Mouse (Mus musculus) thymus, postnatal 14 days (tissue): ENCODE measurements around the gene Olfm1.

Experiments
- DNase-seq: peaks from one replicate; pipeline ENCODE4 v3.0.0; 2021

Olfm1 gene

DNA sequence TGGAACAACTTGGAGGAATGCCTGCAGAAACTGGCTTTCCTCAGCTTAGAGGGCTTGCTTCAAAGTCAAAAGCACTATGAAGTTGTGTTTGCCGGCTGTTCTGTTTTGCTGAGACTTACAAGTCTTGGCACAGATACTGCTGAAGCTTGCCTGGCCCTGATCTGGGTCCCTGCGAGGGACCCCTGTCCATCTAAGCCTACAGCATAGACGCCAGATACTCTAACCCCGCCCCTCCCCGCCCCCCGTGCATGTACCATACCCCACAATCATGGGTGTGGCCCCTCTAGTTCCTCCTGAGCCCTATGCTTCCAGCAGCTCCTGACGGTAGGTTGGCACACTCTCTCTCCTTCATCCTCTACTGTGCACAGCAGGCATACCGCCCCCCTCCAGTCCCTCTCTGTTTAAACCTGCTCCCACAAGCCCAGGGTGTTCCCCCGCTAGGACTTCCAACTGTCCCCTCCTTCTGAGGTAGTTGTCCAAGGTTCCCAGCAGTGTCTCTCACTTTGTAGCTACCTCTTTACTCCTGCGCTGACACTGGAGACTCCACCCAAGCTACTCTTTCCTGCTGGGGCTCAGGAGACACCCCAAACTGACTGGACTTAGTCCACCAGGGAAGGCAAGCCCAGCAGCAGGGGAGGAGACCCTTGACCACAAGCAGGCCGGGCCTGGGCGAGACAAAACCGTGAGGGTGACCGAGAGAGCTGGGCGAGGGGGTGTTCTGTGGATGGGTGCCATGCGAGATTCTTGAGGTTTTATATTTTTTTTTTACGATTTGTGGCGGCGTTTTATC lies 12.1 kb downstream of the Olfm1 start:
- no peak for DNase-seq

DNA sequence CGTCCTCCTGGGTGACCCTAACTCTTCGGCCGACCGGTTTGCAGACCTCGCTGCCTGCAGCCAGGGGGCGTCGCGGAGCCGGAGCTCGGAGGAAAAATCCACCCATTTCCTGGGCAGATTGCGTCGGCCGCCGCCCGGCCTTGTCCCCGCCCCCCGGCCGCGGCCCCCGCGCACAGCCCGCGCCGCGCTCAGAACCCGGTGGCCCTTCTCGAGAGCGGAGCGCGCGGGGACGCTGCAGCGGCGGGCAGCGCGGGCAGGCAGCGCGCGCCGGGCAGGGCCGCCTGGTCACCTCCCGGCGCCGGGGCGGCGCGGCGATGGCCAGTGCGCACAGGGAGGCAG lies 12.6 kb downstream of the Olfm1 start:
- peak; percentile 63 for DNase-seq

DNA sequence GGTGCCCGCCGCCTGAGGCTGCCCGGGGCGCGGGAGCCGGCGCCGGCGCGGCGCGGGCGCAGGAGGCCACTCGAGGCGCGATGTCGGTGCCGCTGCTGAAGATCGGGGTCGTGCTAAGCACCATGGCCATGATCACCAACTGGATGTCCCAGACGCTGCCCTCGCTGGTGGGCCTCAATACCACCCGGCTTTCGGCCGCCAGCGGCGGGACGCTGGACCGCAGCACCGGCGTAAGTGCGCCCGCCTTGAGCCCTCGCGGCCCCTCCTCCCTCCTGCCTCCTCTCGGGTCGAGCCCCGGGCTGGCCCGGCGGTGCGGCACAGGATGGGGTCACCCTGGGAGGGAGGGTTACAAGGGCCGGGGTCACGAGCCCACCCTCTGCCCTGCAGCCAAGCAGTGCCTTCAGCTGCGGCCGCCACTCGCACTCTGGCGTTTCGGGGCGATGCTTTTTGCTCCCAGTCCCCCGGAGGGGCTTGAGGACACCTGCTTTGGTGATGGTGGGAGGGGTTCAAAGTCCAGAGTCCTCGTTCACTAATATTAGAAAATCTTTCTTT lies 13.2 kb downstream of the Olfm1 start:
- no peak for DNase-seq

DNA sequence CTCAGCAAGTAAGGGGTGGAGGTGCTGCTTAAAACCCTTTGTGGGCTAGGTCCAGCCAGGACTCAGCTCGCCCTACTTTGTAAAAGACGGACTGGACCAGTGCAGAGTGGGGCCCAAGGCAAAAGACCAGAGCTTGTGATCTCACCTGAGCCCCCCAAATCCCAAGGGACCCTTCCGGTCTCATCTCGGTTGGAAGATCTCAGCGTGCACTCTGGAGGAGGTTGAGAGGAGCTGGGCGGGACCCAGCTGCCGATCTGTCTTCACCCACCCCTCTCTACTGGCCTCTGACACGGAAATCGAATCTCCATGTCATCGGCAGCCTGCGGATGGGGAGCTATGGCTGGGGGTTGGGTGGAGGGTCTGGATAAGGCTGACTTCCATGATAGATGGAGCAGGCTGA lies 13.7 kb downstream of the Olfm1 start:
- no peak for DNase-seq

DNA sequence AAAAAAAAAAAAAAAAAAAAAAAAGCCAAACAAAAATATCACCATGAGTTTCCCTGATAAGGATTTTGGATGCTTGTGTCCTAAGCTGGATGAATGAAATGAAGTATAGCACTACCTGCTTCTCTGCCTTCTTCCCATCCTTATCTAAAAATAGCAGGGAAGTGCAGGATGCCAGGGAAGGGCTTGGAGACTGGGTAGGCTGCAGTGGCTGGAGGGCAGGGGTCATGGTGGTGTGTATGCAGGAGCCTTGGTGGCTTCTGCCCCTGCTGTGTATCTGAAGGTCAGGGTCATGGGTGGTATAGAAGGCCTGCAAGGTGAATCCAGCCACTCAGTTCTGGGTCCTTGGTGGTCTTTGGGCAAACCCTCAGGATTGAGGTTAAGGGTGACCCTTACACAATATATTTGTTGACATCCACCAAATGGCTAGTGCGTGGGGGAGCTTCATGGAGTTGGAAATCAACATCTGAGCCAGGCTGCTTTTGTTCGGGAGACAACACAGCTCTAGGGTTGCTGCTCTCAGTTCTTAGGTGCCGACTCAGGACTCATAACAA lies 14.5 kb downstream of the Olfm1 start:
- DNase-seq, result no peak

DNA sequence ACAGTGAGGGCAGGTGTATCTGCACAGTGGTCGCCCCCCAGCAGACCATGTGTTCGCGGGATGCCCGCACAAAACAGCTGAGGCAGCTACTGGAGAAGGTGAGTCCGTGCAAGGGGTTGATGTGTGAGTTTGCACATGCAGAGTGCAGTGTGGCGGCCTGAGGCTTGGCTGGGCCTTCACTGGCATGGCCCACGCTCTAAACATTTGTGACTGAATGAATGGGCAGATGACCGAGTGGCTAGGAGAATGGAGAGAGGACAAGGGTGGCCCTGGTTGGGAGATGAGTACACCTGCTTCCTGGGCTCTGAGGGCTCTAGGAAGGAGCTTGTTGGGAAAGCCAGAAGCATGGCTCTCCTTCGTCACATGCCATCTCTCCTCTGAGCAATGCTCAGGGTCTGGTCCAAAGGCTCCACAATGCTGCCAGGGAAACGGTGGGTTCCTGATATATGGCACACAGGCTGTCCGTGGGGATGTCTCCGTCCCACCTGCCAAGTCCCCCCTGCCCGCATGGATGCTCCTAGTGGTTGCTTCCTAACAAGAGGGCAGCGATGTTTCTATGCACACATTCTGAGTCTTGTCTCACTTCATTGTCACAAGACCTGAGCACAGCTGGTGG lies 15.4 kb downstream of the Olfm1 start:
- DNase-seq, result no peak

DNA sequence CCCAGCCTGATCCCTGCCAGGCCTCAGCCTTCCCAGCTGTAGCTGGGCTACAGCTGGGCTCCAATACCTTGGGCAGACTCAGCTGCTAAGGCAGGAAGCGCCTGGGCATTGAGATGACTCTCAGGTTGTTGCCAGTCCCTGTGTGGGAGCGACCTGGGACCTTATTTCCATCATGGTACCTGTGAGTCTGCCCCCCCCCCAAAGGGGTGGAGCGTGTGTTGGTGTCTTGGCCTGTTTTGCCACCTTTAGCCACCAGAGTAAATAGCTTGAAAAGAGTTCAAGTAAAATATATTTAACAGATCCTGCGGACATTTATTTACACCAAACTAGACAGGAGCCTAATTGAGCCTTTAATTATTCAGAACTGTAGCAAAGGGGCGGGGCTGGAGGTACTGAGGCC lies 16.4 kb downstream of the Olfm1 start:
- DNase-seq, result no peak

DNA sequence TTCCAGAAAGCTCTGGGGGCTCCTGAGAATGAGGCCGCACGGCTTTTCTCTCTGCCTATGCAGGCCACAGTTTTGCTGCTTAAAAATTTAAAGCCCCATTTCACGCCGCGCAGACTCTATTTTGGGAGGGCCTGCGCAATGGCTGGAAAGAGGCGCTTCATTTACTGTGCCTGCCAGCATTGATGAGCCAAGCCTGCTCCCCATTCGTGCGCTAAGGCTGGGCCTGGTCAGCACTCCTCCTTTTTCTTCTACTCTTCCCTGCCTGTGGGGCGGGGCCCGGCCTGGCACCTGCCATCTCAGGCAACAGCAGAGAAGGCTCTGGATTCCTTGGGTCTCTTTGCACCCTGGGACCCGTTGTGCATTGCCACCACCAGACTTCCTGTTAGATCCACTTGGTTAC lies 16.9 kb downstream of the Olfm1 start:
- DNase-seq, result no peak

DNA sequence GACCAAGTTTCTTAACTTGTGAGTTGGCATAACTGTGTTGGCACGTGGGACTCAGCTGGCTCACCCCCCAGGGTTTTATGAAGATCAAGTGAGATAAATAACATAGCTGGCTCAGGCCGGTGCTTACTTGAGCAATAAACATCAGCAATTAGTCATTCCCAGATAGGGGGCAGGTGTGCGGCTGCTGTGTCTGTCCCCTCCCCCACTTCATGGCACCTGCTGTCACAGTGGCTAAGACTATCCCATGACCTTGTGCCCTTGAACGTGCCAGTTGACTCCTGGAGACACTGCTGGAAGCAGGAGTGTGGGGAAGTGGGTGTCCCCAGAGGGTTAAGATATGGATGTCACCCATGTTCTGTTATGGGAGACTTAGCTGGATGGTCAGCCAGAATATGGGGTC lies 17.5 kb downstream of the Olfm1 start:
- DNase-seq, result no peak

DNA sequence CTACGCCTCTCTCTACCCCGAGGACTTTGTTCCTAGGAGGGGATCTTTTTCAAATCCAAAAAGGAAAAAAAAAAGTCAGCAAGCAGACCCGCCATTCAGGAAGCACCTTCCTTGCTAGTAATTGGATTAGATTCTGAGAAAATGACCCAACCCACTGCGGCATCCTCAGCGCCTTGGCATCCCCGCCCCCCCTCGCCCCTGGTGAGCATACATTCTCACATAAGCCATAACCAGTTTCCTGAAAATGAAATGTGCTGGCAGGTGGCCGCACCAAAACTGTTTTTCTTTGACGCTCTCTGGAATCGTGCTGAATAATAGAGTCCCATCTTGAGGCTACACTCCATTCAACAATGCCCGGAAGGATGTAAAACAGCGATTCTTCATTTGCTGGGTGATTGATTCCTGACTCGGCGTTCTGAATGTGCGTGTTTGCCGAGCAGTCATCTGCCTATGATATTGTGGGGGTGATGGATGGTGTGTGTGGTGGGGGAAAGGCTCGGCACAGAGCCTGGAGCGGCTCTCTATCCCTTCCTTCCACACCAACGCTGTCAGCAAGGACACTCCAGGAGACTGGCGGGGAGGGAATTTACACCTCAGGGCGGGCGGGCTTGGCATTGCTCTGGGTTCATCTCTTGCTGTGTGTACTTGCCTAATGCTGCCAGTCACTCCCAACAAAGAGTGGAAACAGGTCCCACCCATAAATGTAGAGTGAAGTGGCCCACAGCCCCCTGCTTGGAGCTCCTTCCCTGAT lies 18.9 kb downstream of the Olfm1 start:
- no peak for DNase-seq

DNA sequence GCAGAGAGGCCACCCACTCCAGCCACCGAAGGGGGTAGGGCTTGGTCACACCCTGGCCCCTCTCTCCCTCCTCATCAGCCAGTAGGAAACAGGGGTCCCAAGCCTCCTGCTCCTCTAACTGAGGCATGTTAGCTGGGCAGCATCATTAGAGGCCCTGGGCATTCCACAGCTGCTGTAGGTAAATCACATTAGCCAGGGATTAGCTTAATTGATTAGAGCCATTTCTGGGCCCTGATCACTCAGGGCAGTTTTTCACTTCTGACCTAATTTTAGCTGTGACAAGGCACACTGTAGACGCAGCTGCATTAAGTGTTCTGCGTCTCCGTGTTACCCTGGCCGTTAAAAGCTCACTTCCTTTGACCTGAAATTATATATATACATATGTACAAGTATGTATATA lies 20.1 kb downstream of the Olfm1 start:
- DNase-seq, result no peak

DNA sequence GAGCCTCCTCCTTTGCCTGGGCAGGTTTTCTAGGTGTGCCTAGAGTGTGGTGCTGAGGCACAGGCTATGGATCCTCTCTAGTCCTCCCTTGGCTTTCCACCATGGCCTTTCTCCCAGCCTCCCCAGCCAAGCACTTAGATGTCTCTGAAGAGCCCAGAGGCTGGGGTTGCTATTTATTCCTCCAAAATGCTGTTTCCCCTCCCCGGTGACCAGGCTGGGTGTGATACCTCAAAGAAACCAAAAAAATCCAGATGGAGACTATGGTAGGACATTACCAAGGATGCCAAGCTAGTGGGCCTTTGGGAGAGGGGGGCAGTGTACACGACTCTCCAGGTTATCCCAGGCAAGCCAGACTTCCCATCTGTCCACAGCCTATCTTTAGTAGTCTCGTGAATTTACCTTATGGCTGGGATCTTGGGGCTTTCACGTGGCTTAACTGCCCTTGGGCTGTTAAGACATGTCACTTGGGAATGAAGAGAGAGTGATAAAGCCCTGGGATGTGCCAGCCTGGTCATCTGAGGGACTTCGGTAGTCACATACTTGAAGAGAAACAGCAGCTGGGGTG lies 23.5 kb downstream of the Olfm1 start:
- DNase-seq, result no peak

DNA sequence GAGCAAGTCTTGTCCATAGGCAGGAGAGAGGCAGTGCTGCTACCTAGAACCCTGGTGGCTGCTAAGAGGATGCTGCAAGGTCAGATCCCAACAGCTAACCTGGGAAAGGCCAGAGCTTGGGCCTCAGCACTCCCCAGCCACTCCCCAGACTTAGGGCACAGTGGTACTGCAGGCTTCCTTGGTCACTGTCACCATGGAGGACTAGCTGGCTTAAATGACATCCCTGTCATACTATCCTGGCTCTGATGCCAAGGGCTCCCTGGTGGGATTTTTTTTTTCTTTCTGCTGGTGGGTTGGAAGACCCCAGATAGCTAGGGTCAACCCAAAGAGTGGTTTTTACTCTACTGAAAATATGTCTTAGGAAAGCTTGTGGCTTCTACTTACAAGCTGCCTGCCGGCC lies 25.0 kb downstream of the Olfm1 start:
- DNase-seq, result no peak

DNA sequence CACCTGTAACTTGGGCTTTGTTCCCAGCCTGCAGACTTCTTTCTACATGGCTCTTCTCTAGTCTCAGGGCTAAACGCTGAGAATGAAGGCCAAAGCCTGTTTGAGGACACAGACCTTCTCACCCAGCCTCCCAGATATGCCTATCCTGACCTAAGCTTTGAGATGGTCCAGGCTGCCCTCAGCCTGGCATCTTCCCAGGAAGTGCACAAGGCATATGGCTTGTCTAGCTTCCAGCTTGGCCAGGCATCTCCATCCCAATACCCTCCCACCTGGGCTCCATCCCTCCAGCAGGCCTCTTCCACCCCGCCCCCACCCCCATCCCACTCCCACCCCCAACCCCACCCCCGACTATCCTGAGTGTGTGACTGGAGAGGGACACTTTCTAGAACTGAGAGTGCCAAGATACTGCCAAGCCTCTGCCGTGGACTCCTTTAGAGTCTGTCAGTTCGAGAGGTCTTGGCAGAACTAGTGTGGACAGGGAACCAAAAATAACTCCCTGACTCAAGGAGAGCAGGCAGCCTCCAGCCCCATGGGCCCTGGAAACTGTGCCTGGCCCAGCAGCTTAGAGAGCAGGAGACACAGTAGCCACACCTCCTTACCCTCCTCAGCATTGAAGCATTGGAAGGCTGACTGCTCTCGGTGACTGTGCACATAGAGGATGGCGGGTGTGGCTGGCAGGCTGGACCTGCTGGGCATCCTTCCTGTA lies 26.0 kb downstream of the Olfm1 start:
- no peak for DNase-seq

DNA sequence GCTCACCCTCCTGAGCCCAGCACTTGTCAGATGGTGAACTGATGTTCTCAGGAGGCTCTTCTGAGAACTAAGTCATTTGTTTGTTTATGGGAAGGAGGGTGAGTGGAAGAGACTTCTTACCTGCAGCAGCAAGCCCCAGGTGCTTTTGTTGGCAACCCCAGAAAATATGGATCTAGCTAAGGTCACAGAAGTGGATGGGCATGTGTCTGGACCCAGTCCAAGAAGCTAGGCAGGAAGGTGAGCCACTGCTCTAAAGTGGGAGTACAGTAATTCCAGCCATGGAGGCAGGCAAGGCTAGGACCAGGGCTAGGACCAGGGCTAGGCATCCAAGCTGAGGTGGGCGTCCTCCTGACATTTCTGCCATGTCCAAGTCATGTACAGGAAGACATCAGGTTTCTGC lies 26.8 kb downstream of the Olfm1 start:
- DNase-seq, result no peak

DNA sequence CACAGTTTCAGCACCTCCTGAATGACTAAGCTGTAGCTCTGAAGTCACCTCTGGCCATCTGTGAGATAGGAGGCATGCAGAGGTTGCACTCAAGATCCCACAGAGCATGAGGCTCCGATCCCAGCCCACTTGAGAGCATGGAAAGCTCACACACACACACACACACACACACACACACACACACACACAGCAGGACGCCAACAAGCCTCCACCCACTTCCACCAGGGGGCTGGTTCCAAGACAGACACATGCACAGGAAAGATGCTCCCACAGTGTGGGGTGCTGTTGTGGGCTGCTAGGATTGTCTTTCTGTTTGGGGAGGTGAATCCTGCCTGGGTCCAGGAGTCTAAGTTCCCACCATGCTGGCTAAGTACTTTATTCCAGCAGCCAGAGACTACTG lies 29.0 kb downstream of the Olfm1 start:
- no peak for DNase-seq

DNA sequence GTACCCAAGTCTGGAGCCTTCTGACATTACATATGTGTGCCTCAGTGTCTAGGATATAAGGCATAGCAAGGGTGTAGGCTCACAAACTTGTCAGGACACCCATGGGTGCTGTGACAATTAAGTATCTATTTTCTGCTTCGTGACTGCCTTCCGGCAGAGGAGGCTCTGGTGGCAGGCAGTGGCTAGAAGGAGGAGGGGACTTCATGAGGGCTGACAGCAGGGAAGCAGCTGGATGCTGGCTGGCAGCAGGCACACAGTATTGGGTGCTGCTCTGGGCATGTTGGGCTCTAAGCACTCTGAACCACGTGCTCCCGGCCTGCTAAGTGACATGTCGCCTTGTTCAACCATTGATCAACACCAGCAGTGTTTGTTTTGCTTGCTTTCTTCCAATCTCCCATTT lies 32.0 kb downstream of the Olfm1 start:
- DNase-seq, result no peak

DNA sequence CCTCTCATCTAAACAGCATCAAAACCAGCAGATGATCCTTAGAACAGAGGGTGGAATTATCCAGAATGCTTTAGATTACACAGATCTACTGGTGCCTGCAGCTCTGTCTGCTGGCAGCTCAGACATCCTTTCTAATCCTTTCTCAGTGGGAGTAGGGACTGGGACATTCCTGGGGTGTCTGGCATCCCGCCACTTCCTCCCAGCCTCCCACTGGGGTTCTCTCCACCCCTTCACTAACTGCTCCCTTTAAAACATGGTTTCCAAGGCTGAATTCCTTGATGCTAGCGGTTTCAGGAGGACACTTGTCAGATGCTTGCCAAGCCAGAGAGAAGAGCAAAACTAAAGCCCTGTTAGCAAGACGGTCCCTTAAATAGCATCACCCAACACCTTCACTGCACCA lies 33.1 kb downstream of the Olfm1 start:
- no peak for DNase-seq

DNA sequence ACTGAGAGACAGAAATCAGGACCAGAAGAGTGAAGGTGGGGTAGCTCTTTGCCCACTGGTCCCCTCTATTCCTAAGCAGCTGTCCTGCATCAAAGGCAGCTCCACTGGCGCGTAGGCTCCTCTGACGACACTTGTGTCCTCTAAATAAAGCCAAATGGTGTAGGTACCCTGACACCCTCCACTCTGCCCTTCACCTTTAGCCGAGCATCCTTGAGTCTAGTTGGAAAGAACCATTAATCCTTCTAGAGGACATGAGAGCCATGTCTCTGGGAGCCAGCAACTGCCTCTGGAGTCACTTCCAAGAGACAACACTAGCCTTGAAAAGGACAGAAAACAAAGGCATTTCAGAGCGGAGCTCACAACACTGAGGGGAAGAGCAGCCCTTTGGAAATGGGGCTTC lies 34.2 kb downstream of the Olfm1 start:
- DNase-seq, result no peak

DNA sequence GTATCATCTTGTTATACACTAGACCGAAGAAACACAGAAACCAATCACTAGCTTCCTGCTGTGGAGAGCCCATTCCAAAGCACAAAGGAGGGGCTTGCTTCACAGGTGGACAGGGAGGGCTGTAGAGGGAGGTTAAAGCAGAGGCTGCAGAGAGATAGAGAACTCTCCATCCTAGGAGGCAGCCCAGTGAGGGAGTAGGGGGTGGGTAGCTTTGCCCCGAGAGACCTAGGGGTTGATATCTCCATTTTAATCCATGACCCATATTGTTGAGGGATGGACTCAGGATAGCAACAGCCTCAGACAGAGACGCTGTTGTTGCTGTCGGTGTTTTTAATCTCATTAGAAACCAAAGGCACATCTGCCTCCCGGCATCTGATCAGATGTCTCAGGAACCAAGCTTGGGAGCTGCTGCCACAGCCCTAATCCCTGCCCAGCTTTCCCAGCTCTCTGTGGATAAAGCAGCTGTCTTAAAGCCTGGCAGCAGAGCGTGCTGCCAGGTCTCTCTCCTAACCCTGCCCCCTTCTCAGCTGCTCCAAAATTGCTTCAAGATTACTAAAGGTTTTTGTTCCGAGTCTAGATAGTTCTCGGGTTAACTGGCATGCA lies 34.9 kb downstream of the Olfm1 start:
- no peak for DNase-seq

DNA sequence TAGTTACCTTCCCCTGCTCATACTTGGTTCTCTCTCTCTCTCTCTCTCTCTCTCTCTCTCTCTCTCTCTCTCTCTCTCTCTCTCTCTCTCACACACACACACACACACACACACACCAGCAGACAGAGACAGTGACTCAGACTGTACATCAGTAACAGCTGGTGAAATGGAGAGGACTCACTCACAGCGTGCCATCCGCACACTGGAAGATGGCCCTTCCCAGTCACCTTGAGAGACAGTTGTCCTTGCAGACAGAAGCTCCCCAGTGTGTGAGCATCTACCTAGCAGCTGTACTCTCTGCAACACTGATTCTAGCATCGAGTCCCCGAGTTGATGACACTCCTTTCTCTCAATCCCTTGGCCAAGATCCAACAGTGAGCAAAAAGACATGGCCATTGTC lies 35.6 kb downstream of the Olfm1 start:
- no peak for DNase-seq

DNA sequence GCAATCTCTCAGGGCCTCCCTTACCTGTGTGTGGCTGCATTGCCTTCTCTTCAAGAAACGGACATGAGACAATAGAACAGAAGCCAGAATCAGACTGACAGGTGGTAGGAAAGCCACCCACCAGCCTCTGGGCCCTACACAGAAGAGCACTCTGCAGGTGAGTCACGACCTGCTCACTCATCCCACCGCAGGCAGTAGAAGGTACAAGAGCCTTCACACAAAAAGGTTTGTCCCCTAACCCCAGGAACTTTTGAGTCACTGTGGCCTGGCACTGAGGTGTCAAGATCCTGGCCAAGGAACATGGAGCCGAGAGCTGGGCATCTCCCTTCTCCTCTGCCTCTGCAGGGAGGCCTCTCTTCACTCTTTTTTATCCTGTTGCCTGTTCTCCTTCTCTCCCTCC lies 42.3 kb downstream of the Olfm1 start:
- no peak for DNase-seq
